Mouse (Mus musculus): Measurements from ENCODE around the gene Stx6. TPM values are rescaled to one million over a fixed set of nuclear protein-coding genes. Genes with fewer than 3 reads are reported as not detected.

The Stx6 gene
- total and polyA plus RNA-seq, 3 experiments = 26.0 to 33.4 (median 31.8) TPM

GRCm38 (mm10) chr1:155237390-155237789 lies 78.9 kb downstream of the Stx6 start:
- Histone ChIP-seq H3K27me3 (replicated peaks) (peaks cover 2% of the 10 kb centered on the region), H3K9me3 (replicated peaks; ENCODE audit: low read length) (no peaks in the 10 kb centered on the region), H3K36me3 (replicated peaks in 1 of 2; ENCODE audit: control insufficient read depth in 1 of 2, insufficient read depth in 1 of 2, low read length in 1 of 2) (no peaks in the 10 kb centered on the region), H3K4me1 (ENCODE audit: control insufficient read depth in 1 of 2, insufficient read depth in 2 of 2) (peaks cover 2 to 27% of the 10 kb centered on the region in 2 experiments; a peak in 2 of 4 replicates), H3K4me3 (replicated peaks in 1 of 3; ENCODE audit: low read depth in 2 of 3, low read length in 2 of 3, poor library complexity in 1 of 3) (no peak overlapping the region), H3K4me2 (ENCODE audit: insufficient read depth, low read depth, poor library complexity, severe bottlenecking) (no peak overlapping the region), H3K9ac (ENCODE audit: insufficient read depth, low read depth) (no peak overlapping the region), H3K27ac (ENCODE audit: insufficient read depth, low read depth) (no peak overlapping the region), H3K79me2 (replicated peaks; ENCODE audit: control insufficient read depth, extremely low read depth, insufficient read depth, poor library complexity, severe bottlenecking) (no peaks in the 10 kb centered on the region)
- TF ChIP-seq CTCF (conservative IDR thresholded peaks at IDR 0.05 in 1 of 2, IDR thresholded peaks at IDR 0.05 in 1 of 2; ENCODE audit: low read depth in 2 of 2, low read length in 2 of 2) (no peak), USF2 (conservative IDR thresholded peaks at IDR 0.05; ENCODE audit: low read depth, low read length) (no peak), JUN (IDR thresholded peaks at IDR 0.05; ENCODE audit: insufficient read depth, low read depth, low read length) (no peak), SIN3A (IDR thresholded peaks at IDR 0.05; ENCODE audit: low read length) (no peak), TCF12 (IDR thresholded peaks at IDR 0.05; ENCODE audit: low read depth, low read length) (no peak)
- dilution Hi-C loops (cut with MboI; ENCODE audit: extremely low pct_ligation_motif_present, extremely low pct_unique_long_range_greater_than_20kb, low sequenced_read_pairs) = no loop called here
- in situ Hi-C loops (cut with MboI; ENCODE audit: low pct_ligation_motif_present, low pct_unique_long_range_greater_than_20kb, low sequenced_read_pairs) = no loop called here
- DNase-seq (ENCODE audit: extremely low read depth) = no peak

- in situ Hi-C loops (cut with MboI; ENCODE audit: low pct_ligation_motif_present, low pct_unique_long_range_greater_than_20kb, low sequenced_read_pairs) = no loop called here
- no peaks in the 10 kb centered on the region for H3K79me2 ChIP-seq (replicated peaks; ENCODE audit: control insufficient read depth, extremely low read depth, insufficient read depth, poor library complexity, severe bottlenecking)
- peaks cover 2% of the 10 kb centered on the region for H3K27me3 ChIP-seq (replicated peaks)
Measured at GRCm38 (mm10) chr1:155238126-155238525, 79.6 kb downstream of the Stx6 start.

GRCm38 (mm10) chr1:155239169-155239568 lies 80.7 kb downstream of the Stx6 start:
- no peak overlapping the region for H3K9ac ChIP-seq (ENCODE audit: insufficient read depth, low read depth)
- dilution Hi-C loops (cut with MboI; ENCODE audit: extremely low pct_ligation_motif_present, extremely low pct_unique_long_range_greater_than_20kb, low sequenced_read_pairs) = no loop called here
- H3K79me2 ChIP-seq (replicated peaks; ENCODE audit: control insufficient read depth, extremely low read depth, insufficient read depth, poor library complexity, severe bottlenecking) = no peaks in the 10 kb centered on the region
- H3K4me2 ChIP-seq (ENCODE audit: insufficient read depth, low read depth, poor library complexity, severe bottlenecking) = no peak overlapping the region
- no peak overlapping the region for H3K4me3 ChIP-seq (replicated peaks in 1 of 3; ENCODE audit: low read depth in 2 of 3, low read length in 2 of 3, poor library complexity in 1 of 3)
- TF ChIP-seq ZC3H11A (IDR thresholded peaks at IDR 0.05; ENCODE audit: low read depth, low read length) = no peak
- no peak for TF ChIP-seq ETS1 (conservative IDR thresholded peaks at IDR 0.05; ENCODE audit: low read depth, low read length)
- TF ChIP-seq JUN (IDR thresholded peaks at IDR 0.05; ENCODE audit: insufficient read depth, low read depth, low read length) = no peak
- no peak for TF ChIP-seq EP300 (IDR thresholded peaks at IDR 0.05; ENCODE audit: low read length)
- TF ChIP-seq MAFK (IDR thresholded peaks at IDR 0.05; ENCODE audit: insufficient replicate concordance, low read length) = no peak
- no peak for TF ChIP-seq NELFE (IDR thresholded peaks at IDR 0.05; ENCODE audit: low read depth, low read length)
- TF ChIP-seq MEF2A (IDR thresholded peaks at IDR 0.05; ENCODE audit: borderline replicate concordance, low read depth, low read length) = no peak
- TF ChIP-seq CHD2 (IDR thresholded peaks at IDR 0.05; ENCODE audit: low read length) = no peak
- no peak for TF ChIP-seq ELF1 (IDR thresholded peaks at IDR 0.05; ENCODE audit: low read depth, low read length)
- TF ChIP-seq MAZ (IDR thresholded peaks at IDR 0.05; ENCODE audit: low read depth, low read length) = no peak
- TF ChIP-seq E2F4 (IDR thresholded peaks at IDR 0.05; ENCODE audit: insufficient replicate concordance, low read depth, low read length) = no peak
- no peak for TF ChIP-seq MAX (IDR thresholded peaks at IDR 0.05; ENCODE audit: low read length)
- TF ChIP-seq JUND (conservative IDR thresholded peaks at IDR 0.05; ENCODE audit: low read depth, low read length) = no peak
- no peak for TF ChIP-seq RAD21 (IDR thresholded peaks at IDR 0.05; ENCODE audit: low read depth, low read length)
- TF ChIP-seq USF2 (conservative IDR thresholded peaks at IDR 0.05; ENCODE audit: low read depth, low read length) = no peak
- no peak for TF ChIP-seq CTCF (conservative IDR thresholded peaks at IDR 0.05 in 1 of 2, IDR thresholded peaks at IDR 0.05 in 1 of 2; ENCODE audit: low read depth in 2 of 2, low read length in 2 of 2)
- TF ChIP-seq ZMIZ1 (IDR thresholded peaks at IDR 0.05; ENCODE audit: low read depth, low read length) = no peak
- no peak for TF ChIP-seq IRF4 (IDR thresholded peaks at IDR 0.05; ENCODE audit: low read depth, low read length)
- TF ChIP-seq USF1 (IDR thresholded peaks at IDR 0.05; ENCODE audit: low read depth, low read length) = no peak
- DNase-seq (ENCODE audit: extremely low read depth) = no peak
- H3K4me1 ChIP-seq (ENCODE audit: control insufficient read depth in 1 of 2, insufficient read depth in 2 of 2) = peaks cover 0 to 9% of the 10 kb centered on the region in 2 experiments; a peak in 2 of 4 replicates
- H3K27ac ChIP-seq (ENCODE audit: insufficient read depth, low read depth) = no peak overlapping the region
- peaks cover 2% of the 10 kb centered on the region for H3K27me3 ChIP-seq (replicated peaks)
- in situ Hi-C loops (cut with MboI; ENCODE audit: low pct_ligation_motif_present, low pct_unique_long_range_greater_than_20kb, low sequenced_read_pairs) = no loop called here
- peaks cover 1% of the 10 kb centered on the region for H3K9me3 ChIP-seq (replicated peaks; ENCODE audit: low read length)
- H3K36me3 ChIP-seq (replicated peaks in 1 of 2; ENCODE audit: control insufficient read depth in 1 of 2, insufficient read depth in 1 of 2, low read length in 1 of 2) = no peaks in the 10 kb centered on the region

More at GRCm38 (mm10) chr1:155238126-155238525, 79.6 kb downstream of the Stx6 start:
- TF ChIP-seq USF2 (conservative IDR thresholded peaks at IDR 0.05; ENCODE audit: low read depth, low read length) (no peak), MEF2A (IDR thresholded peaks at IDR 0.05; ENCODE audit: borderline replicate concordance, low read depth, low read length) (no peak), CHD2 (IDR thresholded peaks at IDR 0.05; ENCODE audit: low read length) (no peak), ETS1 (conservative IDR thresholded peaks at IDR 0.05; ENCODE audit: low read depth, low read length) (no peak), MXI1 (IDR thresholded peaks at IDR 0.05; ENCODE audit: low read depth, low read length) (no peak), ZKSCAN1 (IDR thresholded peaks at IDR 0.05; ENCODE audit: borderline replicate concordance, low read depth, low read length) (no peak), KAT2A (IDR thresholded peaks at IDR 0.05; ENCODE audit: insufficient replicate concordance, low read length) (no peak), ZC3H11A (IDR thresholded peaks at IDR 0.05; ENCODE audit: low read depth, low read length) (no peak), IRF4 (IDR thresholded peaks at IDR 0.05; ENCODE audit: low read depth, low read length) (no peak), SMC3 (IDR thresholded peaks at IDR 0.05; ENCODE audit: low read depth, low read length) (no peak)
- H3K36me3 ChIP-seq (replicated peaks in 1 of 2; ENCODE audit: control insufficient read depth in 1 of 2, insufficient read depth in 1 of 2, low read length in 1 of 2) = no peaks in the 10 kb centered on the region
- H3K27ac ChIP-seq (ENCODE audit: insufficient read depth, low read depth) = no peak overlapping the region
- H3K4me2 ChIP-seq (ENCODE audit: insufficient read depth, low read depth, poor library complexity, severe bottlenecking) = no peak overlapping the region
- DNase-seq (ENCODE audit: extremely low read depth) = no peak
- H3K9me3 ChIP-seq (replicated peaks; ENCODE audit: low read length) = no peaks in the 10 kb centered on the region
- peaks cover 2 to 20% of the 10 kb centered on the region in 2 experiments; a peak in 2 of 4 replicates for H3K4me1 ChIP-seq (ENCODE audit: control insufficient read depth in 1 of 2, insufficient read depth in 2 of 2)
- H3K4me3 ChIP-seq (replicated peaks in 1 of 3; ENCODE audit: low read depth in 2 of 3, low read length in 2 of 3, poor library complexity in 1 of 3) = no peak overlapping the region
- H3K9ac ChIP-seq (ENCODE audit: insufficient read depth, low read depth) = no peak overlapping the region
- dilution Hi-C loops (cut with MboI; ENCODE audit: extremely low pct_ligation_motif_present, extremely low pct_unique_long_range_greater_than_20kb, low sequenced_read_pairs) = no loop called here
